Mouse (Mus musculus) ovary, postnatal 14 days (tissue): Measurements from ENCODE around the gene Endog.
"Not testable (repeated sequence)": the region's sequence is repeated elsewhere in the genome, so short reads cannot be mapped to it uniquely, and the experiment has no call there.

Experiments used
- DNase-seq: peaks from one replicate; pipeline ENCODE4 v3.0.0; 2022; ENCODE audit warnings: low spot score

Gene Endog

GRCm38 (mm10) chr2:30166677-30167076, 4.6 kb upstream of the Endog start:
- no peak for DNase-seq

GRCm38 (mm10) chr2:30171997-30172382, 697 bp downstream of the Endog start:
- DNase-seq, result no peak

GRCm38 (mm10) chr2:30173541-30174240, 2.4 kb downstream of the Endog start:
- no peak for DNase-seq

GRCm38 (mm10) chr2:30175897-30176296, 4.6 kb downstream of the Endog start:
- no peak for DNase-seq

- DNase-seq, result no peak
Observed at GRCm38 (mm10) chr2:30176561-30176960, 5.3 kb downstream of the Endog start.

- peak; percentile 93 for DNase-seq
Observed at GRCm38 (mm10) chr2:30177700-30178675, 6.7 kb downstream of the Endog start, which contains the start of gene Spout1. TSS of gene Spout1 (minus strand) at chr2:30178459.

- not testable (repeated sequence) for DNase-seq
Observed at GRCm38 (mm10) chr2:30178711-30179110, 7.4 kb downstream of the Endog start.

- DNase-seq, result no peak
Observed at GRCm38 (mm10) chr2:30182424-30182823, 11.1 kb downstream of the Endog start.

- no peak for DNase-seq
Observed at GRCm38 (mm10) chr2:30183721-30184120, 12.4 kb downstream of the Endog start.

- no peak for DNase-seq
Observed at GRCm38 (mm10) chr2:30185276-30185675, 14.0 kb downstream of the Endog start.

- no peak for DNase-seq
Observed at GRCm38 (mm10) chr2:30185681-30186080, 14.4 kb downstream of the Endog start.

- no peak for DNase-seq
Observed at GRCm38 (mm10) chr2:30191790-30192580, 20.7 kb downstream of the Endog start.

GRCm38 (mm10) chr2:30194656-30195055, 23.4 kb downstream of the Endog start:
- no peak for DNase-seq

- DNase-seq, result no peak
Observed at GRCm38 (mm10) chr2:30198021-30198420, 26.7 kb downstream of the Endog start.

GRCm38 (mm10) chr2:30199984-30200383, 28.7 kb downstream of the Endog start:
- DNase-seq, result no peak

GRCm38 (mm10) chr2:30200388-30200925, 29.2 kb downstream of the Endog start:
- no peak for DNase-seq

GRCm38 (mm10) chr2:30203439-30203838, 32.1 kb downstream of the Endog start:
- DNase-seq, result no peak

GRCm38 (mm10) chr2:30205255-30205628, 33.9 kb downstream of the Endog start:
- no peak for DNase-seq

GRCm38 (mm10) chr2:30205629-30206357, 34.5 kb downstream of the Endog start, which contains the start of gene Kyat1:
TSS of gene Kyat1 (minus strand) at chr2:30205847.
- peak; percentile 85 for DNase-seq

GRCm38 (mm10) chr2:30207401-30207800, 36.1 kb downstream of the Endog start:
- no peak for DNase-seq

- DNase-seq, result no peak
Observed at GRCm38 (mm10) chr2:30207886-30208285, 36.6 kb downstream of the Endog start.
